Mouse (Mus musculus): ENCODE measurements around the gene Smcr8.

GRCm38 (mm10) chr11:60825191-60825590 is 47.9 kb downstream of the Smcr8 start:
- TF ChIP-seq CTCF (IDR thresholded peaks at IDR 0.05; ENCODE audit: low read depth) (no peak), EP300 (IDR thresholded peaks at IDR 0.05; ENCODE audit: low read depth) (no peak)
